Mouse (Mus musculus) stomach, postnatal 0 days (tissue): ENCODE data around the gene Ahcyl1. TPM values are rescaled to one million over a fixed set of nuclear protein-coding genes. Genes with fewer than 3 reads are reported as not detected.

Experiments used
- ATAC-seq: fragments of 200-750 bp; cut with Nextera tagmentation; 2 replicates; pipeline ENCODE4 v1.8.0; 2017; ENCODE audit not compliant: low FRiP score, low TSS enrichment
- DNase-seq: peaks from one replicate; pipeline ENCODE4 v3.0.0-alpha.2; 2016; ENCODE audit warnings: low spot score
- H3K27ac ChIP-seq: fragments of 300-500 bp; sonication (generic); replicated peaks from 2 replicates; pipeline ENCODE4 v1.5.1; 2014; ENCODE audit warnings: mild to moderate bottlenecking, control low read depth
- H3K27me3 ChIP-seq: fragments of 300-500 bp; sonication (generic); 2 replicates; pipeline ENCODE4 v1.6.1; 2014; ENCODE audit warnings: low read length; ENCODE audit not compliant: control insufficient read depth, insufficient read depth
- H3K36me3 ChIP-seq: fragments of 300-500 bp; sonication (generic); 2 replicates; pipeline ENCODE4 v1.6.1; 2014; ENCODE audit warnings: low read length, mixed read lengths; ENCODE audit not compliant: control insufficient read depth, insufficient read depth
- H3K4me1 ChIP-seq: fragments of 300-500 bp; sonication (generic); replicated peaks from 2 replicates; pipeline ENCODE4 v1.6.1; 2014; ENCODE audit warnings: antibody characterized with exemption; ENCODE audit not compliant: control insufficient read depth, insufficient read depth
- H3K4me2 ChIP-seq: fragments of 300-500 bp; sonication (generic); replicated peaks from 2 replicates; pipeline ENCODE4 v1.6.1; 2014; ENCODE audit warnings: low read depth, mild to moderate bottlenecking, control low read depth, moderate library complexity
- H3K4me3 ChIP-seq: fragments of 300-500 bp; sonication (generic); 2 replicates; pipeline ENCODE4 v1.5.1; 2014; ENCODE audit warnings: low read depth, low read length, control low read depth
- H3K9ac ChIP-seq: fragments of 300-500 bp; sonication (generic); 2 replicates; pipeline ENCODE4 v1.6.1; 2014; ENCODE audit warnings: mild to moderate bottlenecking, low read length, control low read depth, mixed read lengths
- H3K9me3 ChIP-seq: fragments of 300-500 bp; sonication (generic); 2 replicates; pipeline ENCODE4 v1.6.1; 2016; ENCODE audit warnings: low read length; ENCODE audit not compliant: control insufficient read depth
- CTCF ChIP-seq: IDR thresholded peaks from 2 replicates; pipeline ENCODE4 v1.5.1; 2016; ENCODE audit warnings: antibody characterized with exemption, low read depth, mild to moderate bottlenecking, moderate library complexity
- EP300 ChIP-seq: optimal IDR thresholded peaks from 2 replicates; pipeline ENCODE3; 2016; ENCODE audit warnings: antibody characterized with exemption
- WGBS: fragments of 180-500 bp; shearing (Covaris S2); extraction: QIAGEN DNeasy Blood & Tissue Kit; methylation state at CpG from one replicate; pipeline ENCODE4 v1.1.7; 2014; 5-methylcytosine and 5-hydroxymethylcytosine counted together
- polyA plus RNA-seq: library from polyadenylated mRNA; unstranded; fragments of >200 nt; fragmentation: Nextera tagmentation; extraction: Ambion mirVana; gene quantifications from 2 replicates; pipeline ENCODE4 v1.2.1, GENCODE M21; 2015

The Ahcyl1 gene
- polyA plus RNA-seq, 1 experiment from 2014 or later: 39.8 TPM

DNA sequence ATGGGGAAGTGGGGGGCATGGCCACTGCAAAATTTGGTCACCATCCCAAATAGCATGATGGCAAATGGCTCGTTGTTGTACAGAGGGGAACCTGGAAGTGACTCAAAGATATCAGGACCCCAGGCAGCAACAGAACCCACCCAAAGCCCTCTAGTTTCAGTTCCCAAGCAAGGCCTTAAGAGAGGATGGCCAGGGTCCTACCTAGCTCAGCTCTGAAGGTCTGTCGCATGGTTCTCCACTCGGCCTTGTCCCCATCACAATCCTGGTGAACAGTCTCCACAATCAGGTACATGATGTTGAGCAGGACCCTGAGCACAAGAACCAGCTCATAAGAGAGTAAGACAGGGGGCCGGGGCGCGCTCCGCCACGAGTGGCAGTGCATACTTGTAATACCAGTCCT is 71.9 kb downstream of the Ahcyl1 start:
- Histone ChIP-seq H3K4me2 (no peak overlapping the region), H3K9me3 (no peaks in the 10 kb centered on the region), H3K36me3 (peaks cover 22% of the 10 kb centered on the region), H3K4me3 (no peak overlapping the region), H3K27me3 (no peaks in the 10 kb centered on the region), H3K4me1 (no peaks in the 10 kb centered on the region), H3K27ac (no peak overlapping the region), H3K9ac (no peak overlapping the region)
- no peak for TF ChIP-seq CTCF
- no peak for TF ChIP-seq EP300
- ATAC-seq (no peak), DNase-seq (no peak)
- 95% methylated on average over 8 of the region's 8 CpGs for WGBS

DNA sequence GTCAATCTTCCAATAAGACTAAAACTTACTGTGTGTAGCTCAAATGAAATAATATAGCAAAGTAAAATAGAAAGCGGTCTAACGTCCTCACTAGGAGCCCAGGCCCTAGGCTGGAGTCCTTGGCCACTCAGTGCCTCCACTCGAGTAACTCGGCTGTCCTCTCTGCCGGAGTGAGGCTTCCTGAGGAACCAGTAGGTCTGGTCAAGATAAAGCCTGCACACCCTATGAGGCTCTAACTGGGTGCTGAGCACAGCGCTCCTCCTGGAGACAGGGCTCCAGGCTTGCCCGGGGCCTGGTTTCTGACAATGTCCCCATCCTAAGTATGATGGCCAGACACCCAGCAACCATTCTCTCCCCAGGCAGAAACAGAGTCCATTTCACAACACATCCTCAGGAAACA is 73.8 kb downstream of the Ahcyl1 start:
- TF ChIP-seq EP300 (no peak), CTCF (no peak)

DNA sequence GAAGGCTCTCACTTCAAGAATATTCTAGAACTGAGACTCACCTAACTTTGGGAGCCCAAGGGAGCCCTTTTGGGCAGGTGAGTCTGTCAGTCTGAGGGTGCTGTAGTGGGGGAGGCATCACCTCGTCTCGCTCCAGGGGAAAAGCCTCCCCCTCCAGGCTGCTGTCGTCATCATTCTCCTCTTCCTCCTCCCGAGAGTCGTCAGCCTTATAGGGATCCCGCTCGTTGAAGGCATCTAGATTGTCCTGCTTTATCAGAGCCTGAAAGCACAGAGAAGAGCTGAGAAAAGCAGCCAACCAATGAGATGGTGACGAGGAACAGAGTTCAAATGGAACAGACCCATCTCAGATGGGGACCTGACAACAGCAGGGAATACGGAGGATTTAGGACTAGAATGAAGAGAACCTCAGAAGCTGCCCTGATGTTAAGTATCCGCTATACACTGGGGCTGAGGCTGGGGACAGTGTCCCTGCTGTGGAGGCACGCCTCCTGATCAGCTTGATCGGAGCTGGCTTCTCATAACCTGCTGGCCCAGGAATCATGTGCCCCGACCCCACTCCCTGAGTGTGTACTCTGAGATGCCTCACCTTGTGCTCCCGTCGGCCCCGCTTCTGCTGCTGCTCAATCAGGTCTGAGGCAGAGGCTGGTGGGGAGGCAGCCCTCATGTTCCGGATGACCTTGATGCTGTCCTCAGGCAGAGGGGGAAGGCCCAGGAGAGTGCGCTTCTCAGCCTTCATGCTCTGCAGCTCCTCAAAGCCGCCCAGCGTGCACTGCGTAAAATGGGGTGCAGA is 74.9 kb downstream of the Ahcyl1 start:
- ATAC-seq: peak; percentile 24; the same call in 1 of the 2 replicates
- Histone ChIP-seq H3K4me2 (no peak overlapping the region), H3K36me3 (peaks cover 31% of the 10 kb centered on the region), H3K27ac (no peak overlapping the region), H3K27me3 (no peaks in the 10 kb centered on the region), H3K4me3 (no peak overlapping the region), H3K4me1 (no peaks in the 10 kb centered on the region), H3K9ac (no peak overlapping the region), H3K9me3 (no peaks in the 10 kb centered on the region)
- TF ChIP-seq EP300 (no peak), CTCF (no peak)
- no peak for DNase-seq
- WGBS: 95% methylated on average over 21 of the region's 21 CpGs

More for the DNA sequence above, 73.8 kb downstream of the Ahcyl1 start:
- H3K27ac ChIP-seq: no peak overlapping the region
- no peak overlapping the region for H3K9ac ChIP-seq
- no peak for ATAC-seq
- H3K4me2 ChIP-seq: no peak overlapping the region
- peaks cover 35% of the 10 kb centered on the region for H3K36me3 ChIP-seq
- WGBS: 93% methylated on average over 7 of the region's 7 CpGs
- no peak overlapping the region for H3K4me3 ChIP-seq
- H3K9me3 ChIP-seq: no peaks in the 10 kb centered on the region
- DNase-seq: no peak
- H3K4me1 ChIP-seq: no peaks in the 10 kb centered on the region
- H3K27me3 ChIP-seq: no peaks in the 10 kb centered on the region

- Histone ChIP-seq H3K4me3 (no peak overlapping the region), H3K4me2 (no peak overlapping the region), H3K27me3 (no peaks in the 10 kb centered on the region), H3K36me3 (peaks cover 38% of the 10 kb centered on the region), H3K4me1 (no peaks in the 10 kb centered on the region), H3K9me3 (no peaks in the 10 kb centered on the region), H3K9ac (no peak overlapping the region), H3K27ac (no peak overlapping the region)
- no peak for DNase-seq
- no peak for ATAC-seq
- 87% methylated on average over 6 of the region's 6 CpGs for WGBS
- TF ChIP-seq CTCF: no peak
- TF ChIP-seq EP300: no peak
These were observed 76.4 kb downstream of the Ahcyl1 start for GRCm38 (mm10) chr3:107619911-107620310.

GRCm38 (mm10) chr3:107617800-107618199 is 78.6 kb downstream of the Ahcyl1 start:
- no peak overlapping the region for H3K4me3 ChIP-seq
- H3K9ac ChIP-seq: no peak overlapping the region
- no peak overlapping the region for H3K4me2 ChIP-seq
- no peak for ATAC-seq
- H3K4me1 ChIP-seq: no peaks in the 10 kb centered on the region
- TF ChIP-seq CTCF: no peak
- peaks cover 50% of the 10 kb centered on the region for H3K36me3 ChIP-seq
- DNase-seq: no peak
- H3K9me3 ChIP-seq: no peaks in the 10 kb centered on the region
- H3K27ac ChIP-seq: no peak overlapping the region
- WGBS: 87% methylated on average over 3 of the region's 3 CpGs
- no peaks in the 10 kb centered on the region for H3K27me3 ChIP-seq

Other genes with a start within 250 kb of the Ahcyl1 start
- 0.12 and 0.17 TPM in 2 replicates for gene Kcnc4, start 237.0 kb downstream of the Ahcyl1 start, polyA plus RNA-seq
- 1.7 and 2.1 TPM in 2 replicates for gene Slc6a17, start 178.5 kb downstream of the Ahcyl1 start, polyA plus RNA-seq
- gene Ubl4b, start 141.5 kb downstream of the Ahcyl1 start, polyA plus RNA-seq: not detected in 2 replicates
- gene Alx3, start 101.5 kb downstream of the Ahcyl1 start, polyA plus RNA-seq: not detected in 2 replicates
- not detected in 2 replicates for gene Gm10961, start 65.2 kb downstream of the Ahcyl1 start, polyA plus RNA-seq
- gene Strip1, start 64.9 kb downstream of the Ahcyl1 start, polyA plus RNA-seq: 25.4 and 26.1 TPM in 2 replicates
- gene Csf1, start 63.9 kb upstream of the Ahcyl1 start, polyA plus RNA-seq: 13.1 and 14.7 TPM in 2 replicates
- gene Eps8l3, start 180.7 kb upstream of the Ahcyl1 start, polyA plus RNA-seq: 29.2 and 29.8 TPM in 2 replicates
- 249 and 273 TPM in 2 replicates for gene Gstm5, start 199.3 kb upstream of the Ahcyl1 start, polyA plus RNA-seq
- gene Gstm7, start 235.3 kb upstream of the Ahcyl1 start, polyA plus RNA-seq: 12.4 and 15.9 TPM in 2 replicates
- 13.7 and 15.8 TPM in 2 replicates for gene Gstm6, start 247.2 kb upstream of the Ahcyl1 start, polyA plus RNA-seq